Mouse (Mus musculus) layer of hippocampus, adult 9-11 months (tissue): Measurements from ENCODE around the gene Chrna4.
A peak's percentile ranks its signal among the peaks of the same experiment; 100 is the strongest.

Experiments
- DNase-seq: peaks from one replicate; pipeline ENCODE4 v3.0.0; 2022

The Chrna4 gene

DNA sequence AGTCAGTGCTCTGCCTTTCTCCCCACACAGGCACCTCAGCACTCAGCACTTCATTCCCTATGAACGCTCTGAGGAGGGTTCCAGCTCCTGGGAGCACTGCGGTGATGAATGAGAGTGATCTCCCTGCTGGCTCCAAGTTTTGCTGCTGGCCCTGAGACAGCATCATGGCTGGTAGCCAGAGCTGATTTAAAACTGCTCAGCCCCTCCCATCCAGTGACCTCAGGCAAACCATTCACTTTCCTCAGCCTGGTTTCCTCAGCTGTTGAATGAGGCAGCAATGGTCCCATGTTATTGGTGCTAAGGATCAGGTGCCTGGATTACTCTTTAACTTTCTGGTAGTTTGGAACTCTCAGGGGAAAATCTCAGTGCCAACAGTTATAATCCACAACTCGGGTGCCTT is at the start of gene Chrna4:
Chrna4 (minus strand) TSS at position 110 of the 400 bp plus-strand sequence.
- DNase-seq: no peak

DNA sequence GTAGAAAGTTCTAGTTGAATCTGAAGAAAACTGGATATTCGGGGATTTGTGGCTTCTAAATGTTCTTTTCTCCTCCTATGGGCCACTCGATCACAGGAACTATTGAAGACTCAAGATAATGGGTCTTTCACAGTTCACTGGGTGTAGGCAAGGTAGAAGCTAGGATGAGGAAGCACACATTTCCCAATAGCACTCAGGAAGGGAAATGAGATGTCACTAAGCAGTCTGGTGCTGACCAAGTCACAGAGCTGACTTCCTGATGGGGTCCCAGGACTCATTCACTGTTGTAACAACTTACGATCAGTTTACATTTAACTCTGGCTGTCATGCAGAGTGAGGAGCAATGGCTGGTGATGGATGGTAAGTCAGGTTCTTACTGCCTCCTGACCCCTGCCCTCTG is 46.8 kb upstream of the Chrna4 start:
- no peak for DNase-seq

DNA sequence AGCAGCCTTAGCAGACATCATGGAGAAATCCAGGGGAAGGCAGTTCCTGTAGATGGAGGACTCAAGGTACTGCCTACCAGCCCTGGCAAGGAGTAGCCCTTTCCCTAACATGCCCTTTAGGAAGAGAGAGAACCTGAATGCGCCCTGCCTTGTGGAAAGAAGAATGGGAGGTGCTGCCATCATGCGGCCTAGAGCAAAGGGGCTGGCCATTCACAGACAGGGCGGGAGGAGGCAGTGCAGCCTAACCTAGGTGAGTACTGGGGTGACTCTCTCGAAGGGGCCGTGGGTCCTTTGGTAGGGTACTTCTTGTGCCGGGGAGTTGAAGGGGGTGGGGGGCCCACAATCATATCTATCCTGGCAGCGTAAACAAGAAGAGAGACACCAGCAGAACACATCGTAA is 41.7 kb upstream of the Chrna4 start:
- DNase-seq: no peak

DNA sequence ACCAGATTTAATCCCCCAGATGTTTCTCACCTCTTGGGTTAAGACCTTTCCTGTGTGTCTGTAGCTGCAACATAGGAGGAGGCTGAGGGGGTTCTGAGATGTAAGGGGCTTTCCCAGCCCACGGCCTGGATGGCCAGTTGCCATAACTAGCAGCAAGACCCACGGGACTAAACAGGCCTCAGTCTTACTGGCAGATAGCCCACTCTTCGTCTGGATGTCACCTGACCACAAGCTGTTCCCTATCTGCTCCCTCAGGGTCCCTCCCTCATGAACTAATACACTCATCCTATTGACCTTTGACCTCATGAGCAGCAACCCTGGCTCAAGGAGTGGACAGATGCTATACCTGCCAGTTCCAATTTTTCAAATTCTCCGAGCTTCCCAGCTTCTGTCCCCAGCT is 40.6 kb upstream of the Chrna4 start:
- no peak for DNase-seq

DNA sequence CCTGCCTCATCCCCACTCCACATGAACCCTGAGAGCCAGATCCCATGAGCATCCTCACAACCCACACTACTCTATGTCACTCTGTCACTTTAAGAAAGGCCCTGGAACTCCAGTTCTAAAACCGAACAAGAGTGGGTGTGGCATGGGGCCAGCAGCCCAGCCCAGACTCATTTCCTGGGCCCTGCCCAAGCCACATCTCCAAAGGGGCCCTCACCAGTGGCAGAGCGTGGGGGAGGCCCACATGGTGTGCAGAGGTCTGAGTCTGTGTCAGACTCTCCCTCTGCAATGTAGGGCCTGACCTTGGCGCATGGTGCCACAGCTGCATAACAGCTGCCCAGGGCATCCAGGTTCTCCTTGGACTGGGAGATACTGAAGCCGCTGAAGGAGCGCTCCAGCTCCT is 37.5 kb upstream of the Chrna4 start:
- DNase-seq: no peak

DNA sequence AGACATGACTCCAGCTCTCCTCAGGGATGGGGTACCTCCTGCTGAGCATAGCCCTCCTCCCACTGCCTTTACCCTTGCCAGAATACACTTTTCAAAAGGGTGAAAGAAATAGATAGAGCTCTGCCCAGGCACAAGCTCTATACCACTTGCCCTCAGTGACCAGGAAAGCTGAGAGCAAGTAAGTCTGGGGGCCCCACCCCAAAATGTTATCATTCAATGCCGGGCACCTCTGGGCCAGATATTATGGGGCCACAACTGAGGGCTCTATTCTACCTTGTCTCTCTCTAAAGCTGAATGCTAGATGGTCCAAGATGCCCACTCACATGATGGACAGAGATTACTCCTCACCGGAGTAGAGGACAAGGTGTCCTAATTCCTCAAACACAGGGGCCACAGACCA is 36.2 kb upstream of the Chrna4 start:
- DNase-seq: no peak

DNA sequence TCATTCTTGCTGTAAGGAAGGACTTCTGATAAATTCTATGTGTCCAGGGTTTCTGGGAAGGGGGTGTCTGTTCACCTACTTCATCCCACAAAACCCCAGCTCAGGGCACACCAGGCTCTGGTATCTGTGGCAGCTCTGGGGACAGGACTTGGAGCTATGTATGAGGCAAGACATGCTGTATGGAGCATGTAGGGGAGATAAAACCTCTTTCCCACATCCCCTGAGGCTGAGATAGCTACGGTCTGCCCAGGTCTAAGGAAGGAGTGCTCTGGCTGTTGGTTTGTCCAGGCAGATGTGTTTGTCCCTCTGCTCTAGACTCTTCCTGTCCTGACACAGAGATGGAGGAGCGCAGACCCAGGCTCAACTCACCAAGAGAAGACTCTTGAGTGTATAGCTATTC is 35.6 kb upstream of the Chrna4 start:
- no peak for DNase-seq

DNA sequence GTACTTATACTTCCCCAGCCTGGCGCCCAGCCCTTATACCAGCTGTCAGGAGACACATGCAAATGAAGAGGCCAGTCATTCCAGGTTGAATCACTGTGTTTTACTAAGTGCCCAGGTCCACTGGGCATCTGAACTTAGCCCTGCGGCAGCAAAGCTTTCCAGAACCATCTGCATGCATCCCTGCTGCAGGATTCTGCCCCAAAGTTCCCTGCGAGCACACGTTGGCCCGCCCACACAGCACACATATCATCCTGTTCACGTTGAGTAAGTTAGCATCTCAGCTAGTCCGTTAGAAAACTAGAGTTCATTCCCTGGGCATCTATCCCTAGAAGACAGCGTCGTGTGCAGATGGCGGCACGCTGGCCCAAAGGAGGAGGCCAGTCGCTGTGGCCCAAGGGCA is 32.2 kb upstream of the Chrna4 start:
- no peak for DNase-seq

DNA sequence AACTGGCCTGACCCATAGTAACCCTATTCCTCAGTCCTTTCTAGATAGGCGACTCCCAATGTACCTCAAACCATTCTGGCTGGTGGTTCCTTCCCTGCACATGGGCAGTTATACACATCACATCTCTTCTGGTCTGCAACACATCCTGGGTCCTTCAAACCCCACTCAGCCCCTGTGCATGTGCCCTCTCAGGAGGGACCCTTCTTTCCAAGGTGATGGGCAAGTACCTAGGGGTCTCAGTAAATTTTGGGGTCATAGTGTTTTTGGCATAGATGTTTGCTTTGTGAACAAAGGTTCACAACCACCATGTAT is 29.0 kb upstream of the Chrna4 start:
- DNase-seq: no peak

DNA sequence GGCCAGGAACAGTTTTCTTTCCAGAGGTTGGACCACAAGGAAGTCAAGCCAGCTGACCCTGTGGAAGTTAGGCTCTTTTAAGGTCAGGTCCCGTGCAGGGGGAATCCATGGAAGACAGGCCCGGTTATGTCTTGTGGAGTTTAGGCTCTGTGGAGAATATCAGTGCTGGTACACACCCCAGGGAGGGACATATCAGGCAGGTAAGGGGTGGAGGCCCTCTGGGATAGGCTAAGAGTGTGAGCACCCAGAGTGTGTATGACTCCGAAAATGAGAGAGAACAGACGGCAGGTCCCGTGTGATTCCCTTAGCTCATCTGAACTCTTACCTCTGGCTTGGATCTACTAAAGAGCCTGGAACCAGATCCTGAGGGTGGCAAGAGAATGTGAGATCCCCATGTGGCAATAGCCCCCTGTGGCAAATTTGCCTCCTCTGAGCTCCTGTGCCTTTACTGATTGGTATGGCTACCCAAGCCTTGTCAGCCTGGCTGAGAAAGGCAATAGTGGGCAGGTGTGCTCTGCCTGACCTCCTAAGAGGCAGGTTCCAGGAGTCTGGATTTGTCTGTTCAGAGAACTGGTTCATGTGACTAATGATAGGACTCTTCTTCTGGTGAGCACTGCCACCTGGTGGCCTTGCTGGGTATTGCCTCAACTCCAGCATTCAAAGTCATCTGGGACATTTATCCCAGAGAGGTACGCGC is 28.5 kb upstream of the Chrna4 start:
- peak; percentile 73 for DNase-seq

DNA sequence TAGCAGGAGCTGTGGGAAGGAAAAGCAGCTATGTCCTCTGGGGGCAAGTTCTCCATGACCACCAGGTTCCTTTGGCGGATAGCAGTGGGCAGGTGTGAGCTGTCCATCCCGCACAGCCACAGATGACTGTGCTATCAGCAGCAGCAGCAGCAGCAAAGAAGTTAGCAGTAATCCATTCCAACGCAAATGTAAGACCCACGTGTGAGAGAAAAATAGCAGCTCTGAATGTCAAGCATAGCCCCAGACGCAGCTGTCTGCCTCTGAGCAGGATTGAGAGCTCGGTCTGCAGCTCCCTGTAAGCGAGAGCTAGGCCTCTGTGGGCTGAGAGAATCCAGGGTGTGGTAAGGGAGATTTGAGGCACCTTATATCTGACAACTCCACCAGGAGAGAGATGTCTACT is 26.8 kb upstream of the Chrna4 start:
- DNase-seq: peak; percentile 70

DNA sequence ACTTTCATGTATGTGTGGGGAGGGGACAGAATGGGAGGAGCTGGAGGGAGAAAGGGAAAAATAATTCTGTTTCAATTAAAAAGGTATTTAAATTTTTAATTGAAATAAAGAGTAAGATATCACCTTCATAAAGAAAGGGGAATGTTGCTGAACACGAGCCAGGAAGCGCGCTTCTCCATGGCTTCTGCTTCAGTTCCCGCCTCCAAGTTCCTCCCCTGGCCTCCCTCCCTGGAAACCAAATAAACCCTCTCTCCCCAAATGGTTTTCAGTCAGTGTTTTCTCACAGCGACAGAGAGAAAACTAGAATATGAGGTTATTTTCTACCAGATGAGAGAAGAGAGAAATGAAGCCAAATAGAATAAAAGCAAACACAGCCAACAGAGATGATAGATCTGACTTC is 25.2 kb upstream of the Chrna4 start:
- DNase-seq: no peak

DNA sequence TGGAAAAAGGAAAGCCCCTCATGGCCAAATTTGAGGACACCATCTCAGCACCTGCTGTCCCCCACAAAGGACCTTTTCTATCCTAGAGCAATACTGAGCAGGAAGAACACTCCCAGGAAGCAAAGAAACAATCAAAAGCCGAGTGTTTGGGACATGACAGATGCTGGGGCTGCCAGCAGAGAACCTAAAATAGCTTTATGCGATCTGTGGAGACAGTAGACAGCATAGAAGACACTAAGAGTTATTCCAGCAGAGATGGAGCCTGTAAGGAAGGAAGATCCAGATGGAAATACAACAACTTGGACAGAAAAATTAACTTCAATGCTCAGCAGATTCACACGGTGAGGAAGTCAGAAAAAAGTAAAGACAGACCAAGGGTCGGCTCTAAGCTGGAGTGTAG is 22.5 kb upstream of the Chrna4 start:
- DNase-seq: no peak

DNA sequence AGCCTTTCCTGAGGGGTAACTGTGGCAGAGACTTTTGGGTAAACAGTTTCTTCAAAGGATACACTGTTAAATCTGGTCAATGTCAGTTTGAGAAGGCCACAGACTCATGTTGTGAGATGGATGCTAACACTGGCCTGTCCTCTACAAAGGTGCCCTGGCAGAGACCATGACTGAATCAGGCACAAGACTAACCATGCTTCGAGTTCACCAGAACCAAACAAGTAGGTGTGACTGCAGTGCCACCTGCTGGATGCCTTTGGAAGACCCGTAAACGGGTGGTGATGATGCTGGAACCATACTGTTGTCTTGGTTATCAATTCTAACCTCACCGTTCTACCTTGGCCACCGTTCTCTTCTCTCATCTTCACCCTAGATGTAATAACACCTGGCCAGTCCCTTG is 16.8 kb upstream of the Chrna4 start:
- peak; percentile 72 for DNase-seq

DNA sequence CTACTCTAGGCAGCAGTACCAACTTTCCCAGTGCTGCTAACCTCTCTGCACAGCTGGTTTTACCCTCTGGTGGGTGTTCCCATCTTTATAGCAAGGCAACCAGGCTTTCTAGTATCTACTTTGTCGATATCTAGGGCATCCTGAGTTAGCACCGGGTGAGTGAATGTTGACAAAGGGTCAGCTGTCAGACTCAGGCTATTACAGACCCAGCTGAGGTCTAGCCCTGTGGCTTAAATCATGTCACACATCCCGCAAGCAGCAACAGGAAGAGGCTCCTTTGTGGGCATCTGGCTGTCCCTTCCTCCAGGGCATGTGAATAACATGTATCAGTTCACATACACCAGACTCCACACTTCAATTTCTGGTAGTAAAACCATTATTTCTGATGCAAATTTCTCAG is 14.8 kb upstream of the Chrna4 start:
- DNase-seq: no peak

DNA sequence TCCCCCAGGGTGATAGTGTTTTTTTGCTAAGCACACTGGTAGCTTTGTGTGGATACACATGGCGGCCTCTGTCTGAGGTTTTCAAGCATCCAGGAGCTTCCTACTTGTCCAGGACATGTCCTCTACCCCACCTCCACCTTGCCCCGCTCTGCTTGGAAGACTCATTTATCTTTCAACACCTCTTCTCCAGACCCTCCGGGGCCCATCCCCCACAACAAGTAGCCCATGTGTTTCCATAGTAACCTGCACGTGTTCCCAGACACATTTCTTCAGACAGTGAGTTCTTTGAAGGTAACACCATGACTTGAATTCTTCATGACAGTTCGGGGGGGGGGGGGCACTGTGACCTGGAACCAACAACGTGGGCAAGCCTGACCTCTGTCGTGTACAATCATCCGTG is 14.0 kb upstream of the Chrna4 start:
- no peak for DNase-seq

DNA sequence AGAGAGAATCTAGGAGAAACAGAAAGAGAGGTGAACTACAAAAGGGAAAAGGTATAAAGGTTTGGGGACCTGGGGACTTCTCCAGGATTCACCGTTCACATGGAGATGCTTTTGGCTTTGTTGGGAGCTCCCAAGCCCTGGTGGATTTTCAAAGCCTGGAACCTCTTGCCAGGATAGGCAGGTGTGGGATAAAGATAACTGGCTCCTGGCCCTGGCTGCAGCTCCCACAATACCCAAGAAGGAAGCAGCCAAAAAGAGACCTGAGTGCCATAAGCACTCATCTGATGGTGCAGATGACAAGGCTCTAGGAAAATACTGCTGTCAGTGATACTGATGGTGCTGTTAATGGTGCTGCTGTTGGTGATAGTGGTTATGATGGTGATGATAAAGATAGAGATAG is 8.8 kb upstream of the Chrna4 start:
- DNase-seq: no peak

DNA sequence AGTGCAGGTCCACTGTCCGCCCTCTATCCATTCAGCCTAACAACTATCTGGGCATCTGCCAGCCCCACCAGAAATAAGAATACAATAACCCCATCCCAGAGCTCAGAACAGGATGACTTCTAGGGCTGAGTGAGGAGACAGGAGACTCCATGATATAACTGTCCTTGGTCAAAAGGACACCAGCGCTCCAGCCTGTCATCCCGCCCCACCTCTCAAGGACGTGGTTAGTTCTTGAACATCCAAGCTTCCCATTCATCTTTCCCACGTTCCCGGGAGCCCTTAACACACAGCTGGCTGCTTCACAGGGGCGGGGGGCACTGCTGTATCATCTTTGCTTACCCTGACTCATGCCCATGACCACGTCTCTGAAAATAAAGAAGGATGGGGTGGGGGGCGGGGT is 5.6 kb upstream of the Chrna4 start:
- no peak for DNase-seq

DNA sequence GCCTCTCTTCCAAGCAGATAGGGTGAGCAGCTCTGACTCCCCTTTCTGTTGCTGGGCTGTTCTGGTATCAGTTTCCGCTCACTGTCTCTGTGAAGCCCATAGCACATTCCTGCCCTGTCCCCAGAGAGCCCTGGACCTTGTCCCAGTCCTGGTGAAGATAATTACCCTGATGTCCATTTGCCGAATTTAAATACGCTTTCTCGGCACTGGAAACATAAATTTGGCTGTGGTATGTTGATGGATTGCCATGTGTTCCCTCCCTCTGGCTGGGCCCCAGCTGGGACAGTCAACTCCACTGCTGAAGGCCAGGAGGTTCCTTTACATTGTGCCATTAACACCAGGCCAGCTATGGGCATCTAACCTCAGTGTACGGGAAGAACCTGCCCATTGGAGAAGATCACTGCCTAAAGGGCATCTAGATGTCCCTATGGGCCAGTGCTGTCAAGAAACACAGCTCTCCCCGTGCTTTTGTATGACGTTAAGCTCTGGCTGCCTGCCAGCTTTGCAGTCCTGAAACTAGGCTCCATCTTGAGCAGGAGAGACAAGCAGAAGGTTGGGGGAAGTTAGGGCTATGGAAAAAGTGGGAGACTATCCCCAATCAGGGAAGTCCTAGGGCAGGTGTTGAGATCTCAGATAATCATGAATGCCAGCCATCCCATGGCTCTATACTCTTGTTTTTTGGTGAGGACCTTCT is 5.1 kb upstream of the Chrna4 start:
- no peak for DNase-seq

DNA sequence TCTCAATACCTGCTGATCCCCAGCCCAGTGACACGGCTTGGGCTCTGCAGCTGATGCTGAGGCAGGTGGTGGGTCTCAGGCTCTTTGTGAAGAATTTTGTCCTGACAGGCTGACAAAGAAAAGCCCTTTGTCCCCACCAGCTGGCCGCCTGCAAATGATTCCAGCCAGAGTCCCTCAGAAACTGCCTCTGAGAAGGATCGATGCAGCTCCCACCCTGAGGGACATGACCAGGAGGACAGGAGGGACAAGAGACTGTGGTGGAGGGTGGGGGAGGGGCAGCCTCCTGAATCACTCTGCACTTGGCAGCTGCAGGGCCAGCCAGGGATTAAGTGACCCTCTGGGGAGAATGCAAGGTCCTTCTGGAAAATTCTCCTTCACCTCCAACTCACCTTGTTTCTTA is 655 bp upstream of the Chrna4 start:
- no peak for DNase-seq

DNA sequence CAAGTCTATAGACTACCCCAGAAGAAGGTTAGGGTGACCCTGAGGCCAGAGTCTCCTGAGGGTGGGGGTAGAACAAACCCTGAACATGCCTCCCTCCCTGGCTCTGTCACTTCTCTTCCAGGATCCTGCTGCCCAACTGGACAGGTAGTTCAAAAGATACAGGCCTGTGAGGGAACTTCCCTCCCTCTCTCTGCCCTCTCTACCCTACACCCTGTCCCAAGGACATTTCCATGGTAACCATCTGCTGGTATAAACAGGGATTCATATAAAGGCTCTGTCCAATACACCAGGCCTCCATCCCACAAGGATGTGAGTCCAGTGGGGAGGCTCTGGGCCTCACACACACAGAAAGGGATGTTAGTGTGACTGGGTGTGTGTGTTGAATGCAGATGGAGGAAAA is 970 bp downstream of the Chrna4 start:
- DNase-seq: no peak

DNA sequence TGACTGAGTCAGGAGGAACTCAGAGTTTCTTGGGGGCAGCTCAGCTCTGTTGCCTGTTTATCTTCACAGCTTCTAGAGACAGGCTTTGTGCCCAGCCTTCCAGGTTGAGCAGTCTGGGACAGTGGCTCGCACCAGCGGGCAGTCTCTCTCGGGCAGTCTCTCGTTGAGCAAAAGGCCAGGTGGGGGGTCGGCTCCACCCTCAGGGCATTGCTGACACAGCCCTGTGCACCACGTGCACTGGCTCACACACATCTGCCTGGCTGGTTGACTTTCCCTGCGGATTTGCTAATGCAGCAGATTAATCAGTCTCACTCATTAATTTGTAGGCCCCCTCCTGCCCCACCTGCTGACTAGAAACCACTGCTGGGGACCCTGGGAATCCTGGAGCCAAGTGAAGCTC is 1.4 kb downstream of the Chrna4 start:
- DNase-seq: no peak

DNA sequence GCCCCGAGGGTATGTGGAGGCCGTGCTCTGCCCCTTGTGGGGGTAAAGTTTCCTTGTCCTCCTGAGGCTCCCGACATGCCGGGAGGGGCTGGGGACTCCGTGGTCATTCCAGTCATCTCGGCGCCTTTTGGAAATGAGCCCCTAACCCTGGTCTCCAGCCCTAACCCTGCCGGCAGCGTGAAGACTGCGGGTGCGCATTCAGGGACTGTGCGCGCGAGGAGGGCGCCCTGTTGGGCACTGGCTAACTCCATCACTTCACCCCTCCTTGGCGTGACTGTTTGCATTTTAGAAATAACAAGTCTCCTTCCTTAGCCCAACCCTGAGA is 4.0 kb downstream of the Chrna4 start:
- DNase-seq: no peak

DNA sequence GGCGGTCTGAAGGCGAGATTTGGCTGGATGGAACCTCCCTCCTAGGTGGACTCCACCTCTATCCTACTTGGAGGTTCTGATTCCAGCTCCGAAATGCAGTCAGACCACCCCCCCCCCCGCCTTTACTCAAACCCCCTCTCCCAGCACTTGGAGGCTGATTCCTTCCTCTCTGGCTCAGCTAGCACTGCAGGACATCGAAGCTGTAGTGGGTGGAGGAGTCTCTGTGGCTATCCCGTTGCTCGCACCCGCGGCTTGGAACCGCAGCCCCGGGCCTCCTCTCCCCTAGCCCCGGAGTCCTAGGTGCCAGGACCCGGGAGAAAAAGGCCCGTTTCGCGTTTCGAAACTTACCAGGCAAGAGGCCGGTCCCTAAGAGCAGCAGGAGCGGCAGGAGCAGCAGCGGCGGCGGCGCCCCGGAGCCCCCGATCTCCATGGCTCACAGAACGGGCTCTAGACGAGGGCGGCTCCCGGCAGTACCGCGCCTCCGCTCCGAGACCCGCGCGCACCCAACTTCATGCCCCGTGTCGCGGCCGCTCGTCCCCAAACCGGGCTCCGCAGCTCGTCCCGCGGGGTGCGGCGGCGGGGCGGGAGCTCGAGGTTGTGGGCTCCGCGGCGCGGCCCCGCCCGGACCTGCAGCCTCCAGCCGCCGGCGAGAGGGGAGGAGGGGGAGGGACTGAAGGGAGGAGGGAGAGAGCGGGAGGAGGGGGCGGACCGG is 4.5 kb downstream of the Chrna4 start:
- DNase-seq: no peak

DNA sequence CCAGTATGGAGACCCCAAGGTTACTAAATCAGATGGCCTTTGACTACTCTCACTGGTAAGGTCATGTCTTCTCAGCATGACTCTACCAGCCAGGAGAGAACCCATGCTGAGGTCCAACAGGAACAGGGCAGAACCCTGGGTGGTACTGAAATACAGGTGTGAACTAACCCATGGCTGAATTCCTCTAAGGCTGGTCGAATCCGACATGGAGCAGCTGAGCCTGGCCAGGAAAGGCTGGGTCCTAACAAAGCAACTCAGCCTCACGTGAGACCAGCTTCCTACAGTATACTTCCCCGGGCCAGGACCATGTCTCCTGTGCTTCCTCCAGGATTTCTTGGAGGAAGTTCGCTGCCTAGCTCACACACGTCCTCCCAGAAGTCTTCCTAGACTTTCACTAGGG is 6.8 kb downstream of the Chrna4 start:
- DNase-seq: no peak
